Mouse (Mus musculus): Measurements from ENCODE around the gene Uchl4.

DNA sequence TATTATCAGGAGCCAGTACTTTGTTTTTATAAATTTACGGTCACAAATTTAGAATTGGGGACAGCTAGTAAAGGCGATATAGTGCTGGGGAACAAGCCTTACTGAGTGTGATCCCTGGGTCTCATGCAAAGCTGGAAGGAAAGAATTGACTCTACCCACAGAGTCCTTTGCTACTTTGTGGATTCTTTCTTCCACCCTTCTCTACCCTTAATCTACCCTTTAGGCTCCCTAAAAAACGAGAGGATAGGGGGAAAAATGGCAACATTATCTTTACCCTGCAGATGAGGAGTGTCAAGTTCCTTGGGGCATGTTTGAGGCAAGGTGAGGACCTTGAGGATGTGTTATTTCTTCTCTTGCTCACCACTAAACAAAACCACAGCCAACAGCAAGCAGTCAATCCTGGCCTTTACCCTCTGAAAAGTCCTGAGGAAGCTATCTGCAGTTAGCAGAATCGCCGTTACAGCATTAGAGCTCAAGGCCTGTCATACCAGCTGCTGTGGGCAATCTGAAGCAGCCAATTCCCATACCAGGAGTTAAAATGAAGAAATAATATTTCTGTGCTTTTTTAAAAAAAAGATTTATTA, 47.5 kb downstream of the Uchl4 start:
- TF ChIP-seq CTCF (IDR thresholded peaks at IDR 0.05; ENCODE audit: borderline replicate concordance, control insufficient read depth, extremely low read depth, insufficient read depth, low read length, poor library complexity) (no peak), POLR2A (IDR thresholded peaks at IDR 0.05; ENCODE audit: control insufficient read depth, extremely low read depth, insufficient read depth, low read length, poor library complexity) (no peak)

Measured in thymus, adult 2 months (tissue).